Mouse (Mus musculus) spleen, postnatal 14 days (tissue): ENCODE measurements at regions not wholly inside any gene's neighbourhood (a gene's known extent, or its start where the extent isn't known, plus 50 kb on each side); places are given as distances from the start of the nearest gene placed in this dataset.
A peak's percentile ranks its signal among the peaks of the same experiment; 100 is the strongest.
"Not testable (repeated sequence)": the region's sequence is repeated elsewhere in the genome, so short reads cannot be mapped to it uniquely, and the experiment has no call there.

Experiments
- DNase-seq, 2 experiments: peaks; one replicate each; pipeline ENCODE4 v3.0.0; 2021 to 2022; ENCODE audit warnings: low spot score in 2 of 2

DNA sequence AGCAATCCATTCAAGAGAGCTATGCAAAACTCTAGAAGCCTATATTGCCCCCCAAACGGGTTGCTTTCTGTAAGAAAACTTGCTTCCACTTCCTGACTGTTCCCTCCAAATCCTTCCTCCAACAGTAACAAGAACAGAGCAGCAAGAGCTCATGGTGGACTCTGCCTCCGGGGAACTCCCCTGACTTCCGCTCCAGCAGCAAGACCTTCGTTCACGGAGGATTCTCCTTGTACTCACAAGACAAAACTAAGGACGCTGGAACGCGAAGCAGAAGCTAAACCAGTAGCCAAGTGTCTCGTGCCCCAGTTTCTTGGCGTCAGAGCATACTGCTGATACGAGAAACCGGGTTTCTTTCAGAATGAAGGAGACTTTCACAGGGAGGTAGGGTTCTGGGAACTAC, 50.7 kb downstream of the H2al2a start:
- no peak for DNase-seq

- DNase-seq: no peak
Observed at GRCm38 (mm10) chr2:17945369-17945915, 51.3 kb downstream of the H2al2a start.

GRCm38 (mm10) chr2:17943506-17943905, 53.3 kb downstream of the H2al2a start:
- DNase-seq: no peak

- no peak for DNase-seq
Observed at GRCm38 (mm10) chr2:17942528-17943387, 54.0 kb downstream of the H2al2a start.

DNA sequence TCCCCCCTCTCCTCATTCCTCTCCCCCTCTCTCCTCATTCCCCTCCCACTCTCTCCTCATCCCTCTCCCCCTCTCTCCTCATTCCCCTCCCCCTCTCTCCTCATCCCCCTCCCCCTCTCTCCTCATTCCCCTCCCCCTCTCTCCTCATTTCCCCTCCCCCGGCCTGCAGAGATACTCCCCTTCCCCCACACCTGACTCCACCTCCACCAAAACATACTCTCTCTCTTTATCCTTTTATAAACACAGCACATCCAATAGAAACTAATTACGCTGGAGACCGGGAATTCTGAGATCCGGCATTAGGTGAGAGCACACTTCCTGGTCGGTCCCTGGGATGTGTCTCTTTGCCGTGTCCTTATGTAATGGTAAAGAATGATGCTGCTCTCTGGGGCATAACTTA, 54.8 kb downstream of the H2al2a start:
- no peak for DNase-seq

- DNase-seq: not testable (repeated sequence)
Observed at GRCm38 (mm10) chr2:17939857-17940848, 56.6 kb downstream of the H2al2a start.

DNA sequence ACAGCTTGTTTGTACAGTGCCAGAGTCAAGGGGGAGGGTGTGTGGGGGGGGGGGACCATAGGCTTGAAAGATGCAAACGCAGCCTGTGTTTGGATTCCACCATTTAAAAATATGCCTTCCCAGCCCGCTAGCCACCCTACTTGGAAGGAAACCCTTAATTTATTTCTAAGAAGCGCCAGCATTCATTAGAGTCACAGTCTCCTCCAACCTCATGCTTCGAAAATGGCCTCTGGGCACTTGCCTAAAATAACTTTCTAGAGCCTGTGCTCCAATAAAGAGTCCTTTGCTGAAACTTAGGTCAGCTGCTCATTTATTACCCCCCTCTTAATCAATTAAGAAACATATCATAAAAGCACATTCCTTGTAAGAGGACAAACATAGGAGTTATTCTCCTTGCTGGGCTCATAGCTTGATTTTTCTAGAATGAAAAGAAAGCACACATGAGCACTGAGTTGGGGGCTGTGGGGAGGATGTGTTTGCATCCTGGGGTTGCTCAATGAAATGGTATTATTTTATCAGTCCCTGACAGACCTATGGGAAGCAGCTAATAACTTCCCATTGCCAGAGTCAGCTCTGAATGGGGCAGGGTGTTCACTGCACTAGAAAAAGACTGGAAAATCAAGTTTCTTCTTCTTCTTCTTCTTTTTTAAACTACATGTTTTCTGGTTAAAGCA, 57.4 kb downstream of the H2al2a start:
- no peak for DNase-seq

DNA sequence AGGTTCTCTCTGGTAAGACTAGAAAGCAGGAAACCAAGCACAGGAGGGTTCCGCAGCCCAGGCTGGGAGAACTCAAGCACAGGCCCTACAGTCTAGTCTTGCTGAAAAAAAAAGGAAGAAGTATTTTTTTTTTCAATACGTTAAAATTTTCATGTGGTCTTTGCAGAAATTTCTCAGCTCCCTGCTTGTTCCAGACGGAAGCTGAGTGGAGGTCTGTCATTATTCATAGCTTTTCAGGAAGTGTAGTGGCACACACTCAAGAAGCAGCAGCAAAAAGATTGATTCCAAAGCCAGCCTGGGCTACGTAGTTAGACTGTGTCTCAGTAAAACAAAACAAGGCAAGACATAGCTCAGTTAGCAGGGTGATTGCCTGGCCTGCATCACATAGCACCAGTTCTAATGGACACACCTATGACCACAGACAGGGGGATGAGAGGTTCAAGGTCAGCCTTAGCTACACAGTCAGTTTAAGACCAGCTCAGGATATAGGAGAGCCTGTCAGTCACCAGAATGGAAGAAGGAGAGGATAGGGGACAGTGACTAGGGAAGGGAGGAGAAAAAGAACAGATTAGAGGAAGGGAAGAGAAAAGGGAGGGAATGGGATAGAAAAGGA, 60.1 kb downstream of the H2al2a start:
- no peak for DNase-seq

DNA sequence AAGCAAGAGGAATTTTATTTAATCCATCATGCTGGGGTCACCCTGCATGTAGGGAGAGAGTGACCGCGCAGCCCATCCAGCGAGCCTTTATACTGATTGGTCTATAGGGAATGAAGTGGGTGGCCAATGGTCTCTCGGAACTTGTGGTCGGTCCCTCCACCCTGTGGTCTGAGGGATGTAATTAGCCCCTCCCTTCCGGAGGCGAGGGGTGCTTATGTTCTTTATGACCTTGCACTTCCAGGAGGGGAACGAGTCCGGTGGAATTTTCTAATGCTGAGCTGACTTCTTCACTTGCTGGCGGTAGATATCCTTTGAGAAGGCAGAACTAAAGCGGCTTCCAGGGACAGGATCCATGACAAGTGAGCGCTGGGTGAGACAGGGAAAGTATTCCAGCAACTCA, 60.8 kb downstream of the H2al2a start:
- DNase-seq: no peak

DNA sequence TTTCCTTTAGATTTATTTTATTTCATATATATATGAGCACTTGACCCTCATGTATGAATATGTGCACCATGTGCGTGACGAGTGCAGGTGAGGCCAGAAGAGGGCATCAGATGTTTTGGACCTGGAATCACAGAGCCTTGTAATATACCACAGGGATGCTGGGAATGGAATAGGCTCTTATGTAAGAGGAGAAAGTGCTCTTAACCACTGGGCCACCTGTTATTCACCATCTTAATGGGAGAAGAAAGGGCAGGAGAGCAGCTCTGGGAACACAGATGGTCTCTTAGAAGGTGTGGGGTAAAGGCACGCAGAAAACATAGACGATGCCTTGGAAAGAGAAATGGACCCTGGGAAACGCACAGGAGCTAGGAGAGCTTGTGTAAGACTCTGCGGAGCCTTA, 61.3 kb downstream of the H2al2a start:
- DNase-seq: no peak

- no peak for DNase-seq
Observed at GRCm38 (mm10) chr2:17934610-17935009, 62.1 kb downstream of the H2al2a start.

DNA sequence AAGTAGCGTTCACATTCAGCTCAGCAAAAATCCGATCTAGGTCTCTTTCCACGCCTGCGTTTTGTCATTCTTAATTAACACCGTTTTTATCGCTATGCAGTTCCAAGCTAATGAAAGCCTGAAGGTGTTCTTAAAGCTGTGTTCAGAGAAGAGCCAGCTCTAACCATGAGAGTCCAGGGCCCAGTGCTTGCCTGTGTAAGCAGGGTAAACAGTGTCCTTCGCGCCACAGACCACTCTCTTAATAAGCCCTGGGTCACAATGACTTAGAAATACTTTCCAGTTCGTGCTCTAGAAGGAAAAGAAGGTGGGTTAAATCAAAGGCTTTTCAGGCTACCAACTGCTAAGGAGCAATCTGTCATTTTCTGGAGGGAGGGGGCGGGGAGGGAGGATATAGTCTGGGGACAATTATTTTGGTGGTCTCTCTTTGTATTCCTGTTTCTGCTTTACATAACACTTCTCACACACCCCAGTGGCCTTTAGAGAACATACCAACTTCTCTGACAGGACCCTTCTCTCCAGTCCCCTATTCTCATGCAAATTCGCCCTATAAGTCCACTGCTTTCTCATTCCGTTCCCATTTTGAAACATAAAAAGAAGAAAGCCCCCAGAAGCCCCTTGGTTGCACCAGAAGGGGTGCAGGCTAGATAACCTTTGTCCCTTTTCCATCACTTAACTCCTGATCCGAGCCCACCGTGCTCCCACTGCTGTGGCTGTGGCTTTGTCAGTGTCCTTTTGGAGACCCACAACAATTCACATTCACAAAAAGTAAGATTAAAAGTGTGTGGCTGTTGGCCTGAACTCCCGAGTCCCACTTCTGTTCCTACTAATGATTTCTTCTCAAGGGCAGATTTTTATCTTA, 63.6 kb downstream of the H2al2a start:
- no peak for DNase-seq

- DNase-seq: no peak
Observed at GRCm38 (mm10) chr2:17932426-17932931, 64.3 kb downstream of the H2al2a start.

GRCm38 (mm10) chr2:17931881-17932280, 64.9 kb downstream of the H2al2a start:
- peak in 1 of 2 experiments; percentile 7 for DNase-seq

DNA sequence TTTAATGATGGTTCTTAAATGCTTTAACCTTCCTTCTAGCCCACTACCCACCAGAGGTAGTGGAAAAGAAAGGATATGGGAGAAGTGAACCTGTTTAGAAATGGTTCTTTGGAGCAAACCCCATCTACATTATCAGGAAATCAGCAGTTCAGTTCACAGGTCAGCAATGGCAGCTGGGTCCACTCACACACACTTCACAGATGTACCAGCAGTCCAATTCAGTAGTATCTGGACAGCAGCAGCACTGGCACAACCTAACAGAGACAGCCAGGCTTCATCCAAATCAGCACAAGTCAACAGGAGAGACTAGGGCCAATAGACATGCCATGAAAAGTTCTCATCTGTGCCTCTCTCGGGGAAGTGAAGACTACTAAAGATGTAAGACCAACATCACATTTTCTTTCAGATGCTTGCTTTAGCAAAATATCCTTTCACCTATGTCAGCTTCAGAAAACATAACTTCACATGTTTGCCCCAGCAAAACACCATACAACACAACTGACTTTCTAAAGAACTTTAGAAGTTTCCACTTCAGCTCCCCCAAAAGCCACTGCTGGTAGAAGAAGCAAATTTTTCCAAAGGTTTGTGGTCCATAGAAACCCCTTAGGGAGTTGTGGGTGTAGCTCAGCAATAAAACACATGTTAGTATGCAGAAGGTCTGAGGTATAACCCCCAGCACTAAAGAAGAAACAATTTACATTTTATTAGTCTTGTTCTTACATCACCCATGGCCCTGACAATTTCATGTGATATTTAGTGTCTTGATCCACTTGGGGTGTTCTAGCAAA, 77.7 kb downstream of the H2al2a start:
- DNase-seq: no peak

GRCm38 (mm10) chr2:17917238-17917946, 79.4 kb downstream of the H2al2a start:
- DNase-seq: no peak

DNA sequence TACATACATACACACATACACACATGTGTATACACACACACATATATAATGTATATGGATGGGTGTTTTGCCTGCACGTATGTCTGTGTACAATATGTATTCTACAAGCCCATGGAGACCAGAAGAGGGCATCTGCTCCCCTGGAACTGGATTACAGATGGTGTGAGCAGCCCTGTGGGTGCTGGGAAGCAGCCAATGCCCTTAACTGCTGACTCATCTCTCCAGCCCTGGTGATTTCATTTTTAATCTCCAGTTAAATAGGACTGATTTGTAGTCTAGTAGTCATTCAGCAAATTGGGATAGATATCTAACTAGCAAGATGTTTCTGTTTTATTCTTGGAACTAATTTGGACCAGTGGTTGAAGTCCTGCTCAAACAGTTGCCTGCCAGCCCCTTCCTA, 94.1 kb downstream of the H2al2a start:
- no peak for DNase-seq

GRCm38 (mm10) chr2:17900202-17900601, 96.6 kb downstream of the H2al2a start:
- no peak for DNase-seq

GRCm38 (mm10) chr2:17898780-17899179, 98.0 kb downstream of the H2al2a start:
- no peak for DNase-seq
